Mouse (Mus musculus) bone marrow macrophage, adult 2 months (primary cell): ENCODE measurements around the gene Ly6g6f.

Experiments
- CTCF ChIP-seq: IDR thresholded peaks from 2 replicates; pipeline ENCODE4 v1.5.1; 2012; ENCODE audit warnings: low read depth, mild to moderate bottlenecking, low read length, moderate library complexity
- POLR2A ChIP-seq: IDR thresholded peaks from 2 replicates; pipeline ENCODE4 v1.6.1; 2012; ENCODE audit warnings: mild to moderate bottlenecking, low read depth, low read length, borderline replicate concordance

- TF ChIP-seq POLR2A: no peak
- no peak for TF ChIP-seq CTCF
Observed at GRCm38 (mm10) chr17:35070556-35071229, 14.7 kb downstream of the Ly6g6f start.
